Mouse (Mus musculus): ENCODE measurements around the gene Col13a1. TPM values are rescaled to one million over a fixed set of nuclear protein-coding genes. Genes with fewer than 3 reads are reported as not detected.

Gene Col13a1
- polyA plus RNA-seq, 1 experiment = not detected

DNA sequence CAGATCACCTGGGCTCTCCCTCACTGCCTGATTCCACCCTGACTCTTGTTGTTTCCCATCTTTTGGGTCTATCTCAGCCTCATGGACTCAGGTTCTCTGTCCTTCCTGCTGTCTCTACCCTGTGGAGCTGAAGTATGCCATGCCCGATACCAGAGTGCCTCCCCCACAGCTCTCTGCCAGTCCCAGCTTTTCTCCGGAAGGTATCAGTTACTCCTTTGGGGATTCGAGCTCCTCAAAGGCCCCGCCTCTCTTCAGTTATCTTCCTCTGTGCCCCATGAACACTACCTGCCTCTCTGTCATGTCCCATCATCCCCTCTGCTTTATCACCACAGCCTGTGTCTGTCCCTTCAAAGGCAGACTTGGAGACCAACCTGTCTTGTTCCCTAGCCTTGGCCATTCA lies 29.1 kb upstream of the Col13a1 start:
- no peak for TF ChIP-seq POLR2A (IDR thresholded peaks at IDR 0.05; ENCODE audit: insufficient read depth, low read depth, low read length)
- no peak for TF ChIP-seq CTCF (IDR thresholded peaks at IDR 0.05; ENCODE audit: insufficient read depth, low read depth, low read length)
- Histone ChIP-seq H3K27ac (ENCODE audit: insufficient read depth, low read depth, low read length) (no peak overlapping the region), H3K4me3 (ENCODE audit: insufficient read depth, low read depth, low read length) (no peak overlapping the region), H3K4me1 (ENCODE audit: control insufficient read depth, insufficient read depth, low read length) (no peaks in the 10 kb centered on the region)
- 74% methylated on average over 4 of the region's 4 CpGs for WGBS

GRCm38 (mm10) chr10:62006371-62006770 lies 27.5 kb upstream of the Col13a1 start:
- Histone ChIP-seq H3K27ac (ENCODE audit: insufficient read depth, low read depth, low read length) (no peak overlapping the region), H3K4me1 (ENCODE audit: control insufficient read depth, insufficient read depth, low read length) (no peaks in the 10 kb centered on the region), H3K4me3 (ENCODE audit: insufficient read depth, low read depth, low read length) (no peak overlapping the region)
- WGBS = 26% methylated on average over 8 of the region's 8 CpGs
- TF ChIP-seq CTCF (IDR thresholded peaks at IDR 0.05; ENCODE audit: insufficient read depth, low read depth, low read length) (no peak), POLR2A (IDR thresholded peaks at IDR 0.05; ENCODE audit: insufficient read depth, low read depth, low read length) (no peak)

- no peaks in the 10 kb centered on the region for H3K4me1 ChIP-seq (ENCODE audit: control insufficient read depth, insufficient read depth, low read length)
- H3K4me3 ChIP-seq (ENCODE audit: insufficient read depth, low read depth, low read length) = no peak overlapping the region
- WGBS = 100% methylated on average over 1 of the region's 1 CpGs
- H3K27ac ChIP-seq (ENCODE audit: insufficient read depth, low read depth, low read length) = no peak overlapping the region
- TF ChIP-seq CTCF (IDR thresholded peaks at IDR 0.05; ENCODE audit: insufficient read depth, low read depth, low read length) (no peak), POLR2A (IDR thresholded peaks at IDR 0.05; ENCODE audit: insufficient read depth, low read depth, low read length) (no peak)
Observed at GRCm38 (mm10) chr10:62000216-62000615, 21.3 kb upstream of the Col13a1 start.

GRCm38 (mm10) chr10:61999766-62000165 lies 20.9 kb upstream of the Col13a1 start:
- TF ChIP-seq CTCF (IDR thresholded peaks at IDR 0.05; ENCODE audit: insufficient read depth, low read depth, low read length) = no peak
- no peak for TF ChIP-seq POLR2A (IDR thresholded peaks at IDR 0.05; ENCODE audit: insufficient read depth, low read depth, low read length)
- Histone ChIP-seq H3K4me1 (ENCODE audit: control insufficient read depth, insufficient read depth, low read length) (no peaks in the 10 kb centered on the region), H3K27ac (ENCODE audit: insufficient read depth, low read depth, low read length) (no peak overlapping the region), H3K4me3 (ENCODE audit: insufficient read depth, low read depth, low read length) (no peak overlapping the region)
- WGBS = 86% methylated on average over 1 of the region's 1 CpGs

- TF ChIP-seq POLR2A (IDR thresholded peaks at IDR 0.05; ENCODE audit: insufficient read depth, low read depth, low read length) (no peak), CTCF (IDR thresholded peaks at IDR 0.05; ENCODE audit: insufficient read depth, low read depth, low read length) (no peak)
- Histone ChIP-seq H3K27ac (ENCODE audit: insufficient read depth, low read depth, low read length) (no peak overlapping the region), H3K4me3 (ENCODE audit: insufficient read depth, low read depth, low read length) (no peak overlapping the region), H3K4me1 (ENCODE audit: control insufficient read depth, insufficient read depth, low read length) (peaks cover 6% of the 10 kb centered on the region; the same call in 1 of the 2 replicates)
- 37% methylated on average over 11 of the region's 11 CpGs for WGBS
Observed at GRCm38 (mm10) chr10:61991481-61992424, 12.8 kb upstream of the Col13a1 start.

GRCm38 (mm10) chr10:61980424-61980823 lies 1.5 kb upstream of the Col13a1 start:
- peaks cover 19% of the 10 kb centered on the region for H3K4me1 ChIP-seq (ENCODE audit: control insufficient read depth, insufficient read depth, low read length)
- TF ChIP-seq POLR2A (IDR thresholded peaks at IDR 0.05; ENCODE audit: insufficient read depth, low read depth, low read length) (no peak), CTCF (IDR thresholded peaks at IDR 0.05; ENCODE audit: insufficient read depth, low read depth, low read length) (peak; percentile 51)
- H3K27ac ChIP-seq (ENCODE audit: insufficient read depth, low read depth, low read length) = no peak overlapping the region
- 3% methylated on average over 7 of the region's 7 CpGs for WGBS
- H3K4me3 ChIP-seq (ENCODE audit: insufficient read depth, low read depth, low read length) = no peak overlapping the region

DNA sequence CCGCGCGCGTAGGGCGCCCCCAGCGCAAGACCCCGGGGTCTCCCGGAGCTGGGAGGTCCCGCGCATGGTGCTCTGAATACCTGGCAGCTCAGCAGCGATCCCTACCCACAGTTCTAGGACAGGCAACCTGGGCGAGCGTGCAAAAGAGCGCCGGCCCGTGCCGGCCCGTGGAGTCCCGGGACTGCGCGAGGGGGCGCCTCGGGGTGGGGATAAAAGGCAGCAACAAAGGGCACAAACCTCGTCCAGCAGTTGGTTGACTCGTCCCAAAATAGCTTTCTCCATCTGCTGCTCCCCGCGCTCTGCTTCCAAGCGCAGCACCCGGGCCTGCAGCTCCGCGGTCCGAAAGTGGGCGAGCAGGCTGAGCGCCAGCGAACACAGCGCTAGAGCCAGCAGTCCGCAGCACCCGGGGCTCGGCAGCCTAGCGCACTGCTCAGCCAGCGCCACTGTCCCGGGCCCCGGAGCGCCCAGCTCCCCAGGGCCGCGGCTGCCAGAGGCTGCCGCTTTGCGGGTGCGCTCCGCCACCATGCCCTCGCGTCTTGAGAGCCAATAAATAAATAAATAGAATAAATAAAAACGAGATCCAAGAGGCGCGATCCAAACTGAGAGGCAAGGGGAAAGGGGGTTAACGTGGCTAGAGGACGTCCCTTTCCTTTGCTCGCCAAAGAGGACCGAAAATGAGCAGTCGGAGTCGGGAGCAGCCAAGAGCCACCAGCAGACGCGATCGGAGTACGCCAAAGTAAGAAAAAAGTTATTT lies 619 bp downstream of the Col13a1 start:
- WGBS = 1% methylated on average over 65 of the region's 65 CpGs
- no peak for TF ChIP-seq POLR2A (IDR thresholded peaks at IDR 0.05; ENCODE audit: insufficient read depth, low read depth, low read length)
- no peak for TF ChIP-seq CTCF (IDR thresholded peaks at IDR 0.05; ENCODE audit: insufficient read depth, low read depth, low read length)
- Histone ChIP-seq H3K4me3 (ENCODE audit: insufficient read depth, low read depth, low read length) (peak overlapping the region; percentile 24), H3K4me1 (ENCODE audit: control insufficient read depth, insufficient read depth, low read length) (peaks cover 19% of the 10 kb centered on the region), H3K27ac (ENCODE audit: insufficient read depth, low read depth, low read length) (no peak overlapping the region)

DNA sequence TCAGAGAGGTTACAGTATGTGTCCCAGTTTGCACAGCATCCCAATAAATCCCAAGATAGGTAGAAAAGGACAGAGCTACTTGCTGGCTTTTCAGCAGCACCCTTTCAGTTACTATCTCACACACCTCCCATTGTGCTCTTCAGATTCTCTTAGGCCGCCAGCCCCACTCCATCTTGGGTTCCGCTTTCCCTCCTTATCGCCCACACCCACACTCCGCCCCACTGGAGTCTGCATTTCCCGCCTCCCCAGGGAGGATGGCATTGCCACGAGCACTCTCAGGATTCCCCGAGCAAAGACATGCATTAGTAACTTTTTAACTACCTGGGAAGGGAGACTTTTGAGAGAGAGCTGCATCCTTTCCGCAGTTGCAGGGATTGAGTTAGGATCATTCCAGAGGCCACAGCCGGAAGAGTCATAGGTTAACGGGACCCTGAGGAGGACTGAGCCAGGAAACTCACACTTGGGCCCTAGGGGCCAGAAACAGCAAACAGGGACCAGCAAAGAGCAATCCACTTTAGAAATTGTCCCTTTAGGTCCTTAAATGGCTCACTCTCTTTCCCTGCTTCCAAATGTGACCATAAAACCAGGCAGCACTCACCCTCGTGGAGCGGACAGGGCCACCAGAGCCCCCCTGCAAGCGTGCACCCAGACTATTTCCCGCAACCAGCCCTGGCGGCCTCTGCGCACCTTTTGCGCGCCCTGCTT lies 1.4 kb downstream of the Col13a1 start:
- Histone ChIP-seq H3K4me3 (ENCODE audit: insufficient read depth, low read depth, low read length) (peak overlapping the region; percentile 21; the same call in 1 of the 2 replicates), H3K27ac (ENCODE audit: insufficient read depth, low read depth, low read length) (no peak overlapping the region), H3K4me1 (ENCODE audit: control insufficient read depth, insufficient read depth, low read length) (peaks cover 19% of the 10 kb centered on the region)
- 10% methylated on average over 18 of the region's 18 CpGs for whole genome bisulfite sequencing
- no peak for TF ChIP-seq CTCF (IDR thresholded peaks at IDR 0.05; ENCODE audit: insufficient read depth, low read depth, low read length)
- no peak for TF ChIP-seq POLR2A (IDR thresholded peaks at IDR 0.05; ENCODE audit: insufficient read depth, low read depth, low read length)
